Mouse (Mus musculus) MEL (cell line): ENCODE results near the gene Rps6kb2. TPM values are rescaled to one million over a fixed set of nuclear protein-coding genes. Genes with fewer than 3 reads are reported as not detected.

ENCODE experiments used
- DNase-seq: peaks from one replicate; pipeline ENCODE4 v3.0.0; 2011; ENCODE audit warnings: low read depth, low spot score
- H3K27ac ChIP-seq: 2 replicates; pipeline ENCODE4 v1.5.1; 2012; ENCODE audit warnings: low read depth, mild to moderate bottlenecking, control low read depth, low read length, moderate library complexity; ENCODE audit not compliant: control insufficient read depth
- H3K27me3 ChIP-seq, 2 experiments: fragments of 150-350 bp in 1 of 2; sonication (generic) in 1 of 2; 2 replicates each; pipeline ENCODE4 v1.6.1; 2012; ENCODE audit warnings: low read length in 2 of 2, mild to moderate bottlenecking in 2 of 2, improper control_type of control experiment in 1 of 2, moderate library complexity in 1 of 2; ENCODE audit not compliant: insufficient read depth in 2 of 2, control insufficient read depth in 1 of 2
- H3K36me3 ChIP-seq, 2 experiments: 2 replicates each; pipeline ENCODE4 v1.6.1; 2012 to 2014; ENCODE audit warnings: low read length in 2 of 2, improper control_type of control experiment in 1 of 2, inconsistent platforms in 1 of 2, mild to moderate bottlenecking in 1 of 2; ENCODE audit not compliant: insufficient read depth in 2 of 2, control insufficient read depth in 1 of 2
- H3K4me1 ChIP-seq, 2 experiments: fragments of 150-350 bp in 1 of 2; sonication (generic) in 1 of 2; 2 replicates each; pipeline ENCODE4 v1.6.1; 2012; ENCODE audit warnings: low read length in 2 of 2, improper control_type of control experiment in 1 of 2, mild to moderate bottlenecking in 1 of 2; ENCODE audit not compliant: insufficient read depth in 2 of 2, control insufficient read depth in 1 of 2
- H3K4me3 ChIP-seq, 2 experiments: fragments of 150-350 bp in 1 of 2; sonication (generic) in 1 of 2; 2 replicates each; pipeline ENCODE4 v1.5.1; 2012; ENCODE audit warnings: low read depth in 2 of 2, low read length in 2 of 2, mild to moderate bottlenecking in 2 of 2, moderate library complexity in 2 of 2, control low read depth in 1 of 2, improper control_type of control experiment in 1 of 2; ENCODE audit not compliant: control insufficient read depth in 1 of 2, insufficient read depth in 1 of 2
- H3K79me2 ChIP-seq: 2 replicates; pipeline ENCODE4 v1.6.1; 2012; ENCODE audit warnings: mild to moderate bottlenecking, low read length, moderate library complexity; ENCODE audit not compliant: control insufficient read depth, poor library complexity, insufficient read depth
- H3K9ac ChIP-seq: 2 replicates; pipeline ENCODE4 v1.6.1; 2012; ENCODE audit warnings: low read depth, mild to moderate bottlenecking, control low read depth, low read length, moderate library complexity; ENCODE audit not compliant: control insufficient read depth, poor library complexity, severe bottlenecking
- H3K9me3 ChIP-seq: fragments of 150-350 bp; sonication (generic); replicated peaks from 2 replicates; pipeline ENCODE4 v1.6.1; 2012; ENCODE audit warnings: mild to moderate bottlenecking, low read length, improper control_type of control experiment, moderate library complexity; ENCODE audit not compliant: insufficient read depth
- CHD1 ChIP-seq: IDR thresholded peaks from 2 replicates; pipeline ENCODE4 v1.6.1; 2012; ENCODE audit warnings: low read depth, mild to moderate bottlenecking, inconsistent platforms, low read length, improper control_type of control experiment
- CHD2 ChIP-seq: IDR thresholded peaks from 2 replicates; pipeline ENCODE4 v1.6.1; 2011; ENCODE audit warnings: low read length, improper control_type of control experiment
- E2F4 ChIP-seq: IDR thresholded peaks from 2 replicates; pipeline ENCODE4 v1.6.1; 2011; ENCODE audit warnings: low read depth, low read length, improper control_type of control experiment, borderline replicate concordance
- ELF1 ChIP-seq: IDR thresholded peaks from 2 replicates; pipeline ENCODE4 v1.6.1; 2014; ENCODE audit warnings: low read depth, mild to moderate bottlenecking, inconsistent platforms, low read length, improper control_type of control experiment, moderate library complexity
- EP300 ChIP-seq, 2 experiments: IDR thresholded peaks; 2 replicates each; pipeline ENCODE4 v1.6.1; 2011; ENCODE audit warnings: improper control_type of control experiment in 2 of 2, low read length in 2 of 2, low read depth in 1 of 2, mild to moderate bottlenecking in 1 of 2
- ETS1 ChIP-seq: IDR thresholded peaks from 2 replicates; pipeline ENCODE4 v1.6.1; 2012; ENCODE audit warnings: low read depth, mild to moderate bottlenecking, inconsistent platforms, low read length, improper control_type of control experiment, moderate library complexity
- GATA1 ChIP-seq: IDR thresholded peaks from 2 replicates; pipeline ENCODE4 v1.6.1; 2011; ENCODE audit warnings: low read depth, low read length, improper control_type of control experiment
- HCFC1 ChIP-seq: IDR thresholded peaks from 2 replicates; pipeline ENCODE4 v1.6.1; 2012; ENCODE audit warnings: low read depth, mild to moderate bottlenecking, inconsistent platforms, low read length, improper control_type of control experiment, moderate library complexity
- JUND ChIP-seq: IDR thresholded peaks from 2 replicates; pipeline ENCODE4 v1.6.1; 2011; ENCODE audit warnings: low read depth, mild to moderate bottlenecking, improper control_type of control experiment, low read length
- MAFK ChIP-seq: IDR thresholded peaks from 2 replicates; pipeline ENCODE4 v1.6.1; 2011; ENCODE audit warnings: low read depth, mild to moderate bottlenecking, low read length, improper control_type of control experiment, borderline replicate concordance
- POLR2A ChIP-seq, 2 experiments: IDR thresholded peaks; 2 replicates each; pipeline ENCODE4 v1.6.1; 2011 to 2012; ENCODE audit warnings: low read length in 2 of 2, mild to moderate bottlenecking in 2 of 2, control low read depth in 1 of 2, improper control_type of control experiment in 1 of 2, low read depth in 1 of 2, moderate library complexity in 1 of 2; ENCODE audit not compliant: control insufficient read depth in 1 of 2, insufficient read depth in 1 of 2, poor library complexity in 1 of 2
- POLR2AphosphoS5 ChIP-seq: IDR thresholded peaks from 2 replicates; pipeline ENCODE4 v1.6.1; 2012; ENCODE audit warnings: low read depth, borderline replicate concordance, mild to moderate bottlenecking, inconsistent platforms, low read length, moderate library complexity, mixed read lengths
- RAD21 ChIP-seq: IDR thresholded peaks from 2 replicates; pipeline ENCODE4 v1.6.1; 2011; ENCODE audit warnings: mild to moderate bottlenecking, low read depth, low read length, improper control_type of control experiment
- RCOR1 ChIP-seq: IDR thresholded peaks from 2 replicates; pipeline ENCODE4 v1.6.1; 2012; ENCODE audit warnings: low read depth, mild to moderate bottlenecking, inconsistent platforms, low read length, improper control_type of control experiment
- SMC3 ChIP-seq: IDR thresholded peaks from 2 replicates; pipeline ENCODE4 v1.6.1; 2011; ENCODE audit warnings: low read depth, low read length, improper control_type of control experiment
- TBP ChIP-seq: IDR thresholded peaks from 2 replicates; pipeline ENCODE4 v1.8.0; 2011; ENCODE audit warnings: low read depth, low read length, improper control_type of control experiment
- UBTF ChIP-seq: IDR thresholded peaks from 2 replicates; pipeline ENCODE4 v1.6.1; 2012; ENCODE audit warnings: low read depth, mild to moderate bottlenecking, inconsistent platforms, low read length, improper control_type of control experiment, moderate library complexity, borderline replicate concordance; ENCODE audit not compliant: insufficient read depth
- USF1 ChIP-seq: IDR thresholded peaks from 2 replicates; pipeline ENCODE4 v1.6.1; 2014; ENCODE audit warnings: low read depth, mild to moderate bottlenecking, inconsistent platforms, low read length, improper control_type of control experiment, moderate library complexity
- USF2 ChIP-seq, 2 experiments: IDR thresholded peaks; 2 replicates each; pipeline ENCODE4 v1.6.1; 2011 to 2012; ENCODE audit warnings: improper control_type of control experiment in 2 of 2, low read length in 2 of 2, borderline replicate concordance in 1 of 2, inconsistent platforms in 1 of 2, low read depth in 1 of 2, mild to moderate bottlenecking in 1 of 2; ENCODE audit not compliant: insufficient read depth in 1 of 2
- ZKSCAN1 ChIP-seq: IDR thresholded peaks from 2 replicates; pipeline ENCODE4 v1.6.1; 2012; ENCODE audit warnings: low read depth, mild to moderate bottlenecking, inconsistent platforms, low read length, improper control_type of control experiment, moderate library complexity
- polyA plus RNA-seq, 2 experiments: library from polyadenylated mRNA; stranded (reverse) in 1 of 2; unstranded in 1 of 2; fragments of >175 nt in 1 of 2; fragments of >200 nt in 1 of 2; gene quantifications; 2 replicates each; pipeline versions ENCODE4 v1.2.1 to v1.2.4; 2012; ENCODE audit warnings: low replicate concordance in 2 of 2, low read depth in 1 of 2; ENCODE audit not compliant: insufficient read length in 2 of 2, insufficient read depth in 1 of 2, missing spikeins in 1 of 2
- total RNA-seq: library from RNA; depleted of rRNA; stranded (reverse); fragments of 300-350 nt; gene quantifications from 2 replicates; pipeline ENCODE4 v1.2.3, GENCODE M21; 2012

Rps6kb2 gene
- total and polyA plus RNA-seq, 3 experiments, result 8.7 to 19.8 TPM; not detected in 1

GRCm38 (mm10) chr19:4156771-4157170, 6.4 kb downstream of the Rps6kb2 start:
- no peak for DNase-seq
- H3K27ac ChIP-seq, result no peak overlapping the region
- no peak overlapping the region for H3K4me3 ChIP-seq
- H3K9me3 ChIP-seq, result no peaks in the 10 kb centered on the region
- H3K9ac ChIP-seq, result no peak overlapping the region
- TF ChIP-seq CHD2 (no peak), ETS1 (no peak), HCFC1 (no peak), TBP (no peak), UBTF (no peak), POLR2AphosphoS5 (no peak), USF2 (IDR thresholded peaks at IDR 0.05; ENCODE audit: borderline replicate concordance in 1 of 2, insufficient read depth in 1 of 2, low read depth in 1 of 2, low read length in 2 of 2) (no peak), CHD1 (no peak), POLR2A (IDR thresholded peaks at IDR 0.05; ENCODE audit: control insufficient read depth in 1 of 2, insufficient read depth in 1 of 2, low read depth in 1 of 2, low read length in 2 of 2, poor library complexity in 1 of 2) (no peak; a peak in 1 of 4 replicates), EP300 (IDR thresholded peaks at IDR 0.05; ENCODE audit: low read depth in 1 of 2, low read length in 2 of 2) (no peak), ELF1 (no peak), SMC3 (no peak), RCOR1 (no peak), GATA1 (no peak), E2F4 (no peak)
- TF ChIP-seq, all 39 proteins: peak for 0
- peaks cover 4 to 9% of the 10 kb centered on the region in 2 experiments; a peak in 3 of 4 replicates for H3K4me1 ChIP-seq
- peaks cover 1 to 2% of the 10 kb centered on the region in 2 experiments; a peak in 3 of 4 replicates for H3K36me3 ChIP-seq
- H3K79me2 ChIP-seq, result peaks cover 7% of the 10 kb centered on the region
- no peaks in the 10 kb centered on the region for H3K27me3 ChIP-seq

- peaks cover 1 to 2% of the 10 kb centered on the region in 2 experiments; a peak in 3 of 4 replicates for H3K36me3 ChIP-seq
Measured at GRCm38 (mm10) chr19:4156073-4156579, 7.0 kb downstream of the Rps6kb2 start.

More at GRCm38 (mm10) chr19:4156073-4156579, 7.0 kb downstream of the Rps6kb2 start:
- no peak for TF ChIP-seq ZKSCAN1
- no peak for TF ChIP-seq RAD21
- no peak for TF ChIP-seq HCFC1
- no peak for TF ChIP-seq USF1
- no peak for TF ChIP-seq RCOR1
- TF ChIP-seq JUND, result no peak
- TF ChIP-seq GATA1, result no peak
- no peak for TF ChIP-seq USF2 (IDR thresholded peaks at IDR 0.05; ENCODE audit: borderline replicate concordance in 1 of 2, insufficient read depth in 1 of 2, low read depth in 1 of 2, low read length in 2 of 2)
- TF ChIP-seq EP300 (IDR thresholded peaks at IDR 0.05; ENCODE audit: low read depth in 1 of 2, low read length in 2 of 2), result no peak
- no peak for TF ChIP-seq E2F4
- TF ChIP-seq MAFK, result no peak
- TF ChIP-seq, all 39 proteins: peak for 0
- no peak overlapping the region for H3K27ac ChIP-seq
- no peaks in the 10 kb centered on the region for H3K9me3 ChIP-seq
- no peak for DNase-seq
- H3K27me3 ChIP-seq, result no peaks in the 10 kb centered on the region
- no peak overlapping the region for H3K9ac ChIP-seq
- H3K4me3 ChIP-seq, result no peak overlapping the region
- peaks cover 6% of the 10 kb centered on the region for H3K79me2 ChIP-seq
- peaks cover 4 to 8% of the 10 kb centered on the region in 2 experiments; a peak in 3 of 4 replicates for H3K4me1 ChIP-seq
